Mouse (Mus musculus): Measurements from ENCODE around the gene Adgrg4. TPM values are rescaled to one million over a fixed set of nuclear protein-coding genes. Genes with fewer than 3 reads are reported as not detected.

The Adgrg4 gene
- polyA plus RNA-seq, 1 experiment: not detected

DNA sequence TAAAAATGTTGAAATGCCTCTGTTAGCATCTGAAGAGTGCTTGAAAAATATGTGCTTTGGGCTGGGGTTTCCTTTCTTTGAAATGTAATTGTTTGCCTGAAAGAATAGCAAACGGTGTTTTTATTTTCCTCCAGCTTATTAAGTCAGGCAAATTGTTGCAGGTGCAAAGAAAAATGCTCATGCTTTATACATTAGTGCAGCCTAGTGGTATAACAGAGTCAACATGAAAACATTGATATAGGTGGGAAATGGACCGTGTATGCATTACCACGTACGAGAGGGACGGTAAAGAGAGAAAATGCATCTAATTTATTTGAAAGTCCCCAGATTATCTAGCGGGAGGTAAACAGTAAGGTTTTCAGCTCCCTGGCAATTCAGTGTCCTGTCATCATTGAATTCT, 173.9 kb downstream of the Adgrg4 start:
- Histone ChIP-seq H3K27me3 (ENCODE audit: control insufficient read depth, insufficient read depth, low read length) (no peaks in the 10 kb centered on the region), H3K4me3 (replicated peaks; ENCODE audit: insufficient read depth, low read depth, low read length) (no peak overlapping the region), H3K27ac (ENCODE audit: insufficient read depth, low read length) (no peak overlapping the region), H3K4me1 (ENCODE audit: control insufficient read depth, insufficient read depth, low read length) (no peaks in the 10 kb centered on the region)
- no peak for DNase-seq
- TF ChIP-seq POLR2A (IDR thresholded peaks at IDR 0.05; ENCODE audit: borderline replicate concordance, insufficient read depth, low read length) (no peak), CTCF (IDR thresholded peaks at IDR 0.05; ENCODE audit: borderline replicate concordance, insufficient read depth, low read depth, low read length) (no peak)
- 86% methylated on average over 6 of the region's 6 CpGs for WGBS

Other genes with a start within 250 kb of the Adgrg4 start
- 174 and 191 TPM in 2 replicates for gene Fhl1, start 138.4 kb upstream of the Adgrg4 start, polyA plus RNA-seq (2012; rRNA removed)
- 0.11 TPM in 1 of 2 replicates, not detected in the other for gene Map7d3, start 47.8 kb upstream of the Adgrg4 start, polyA plus RNA-seq (2012; rRNA removed)
- gene Brs3, start 172.9 kb downstream of the Adgrg4 start, polyA plus RNA-seq (2012; rRNA removed): 0.05 and 0.10 TPM in 2 replicates
- gene Htatsf1, start 183.4 kb downstream of the Adgrg4 start, polyA plus RNA-seq (2012; rRNA removed): 44.2 and 48.3 TPM in 2 replicates
- gene Vgll1, start 217.9 kb downstream of the Adgrg4 start, polyA plus RNA-seq (2012; rRNA removed): not detected in 2 replicates

All from cerebellum, adult 2 months (tissue).